Mouse (Mus musculus) small intestine, adult 2 months (tissue): ENCODE data around the gene Cirbp.

Experiments used
- CTCF ChIP-seq: fragments of 200-500 bp; IDR thresholded peaks from 2 replicates; pipeline ENCODE4 v1.5.1; 2012; ENCODE audit warnings: low read depth, mild to moderate bottlenecking, control low read depth, inconsistent platforms, low read length, moderate library complexity, mixed read lengths; ENCODE audit not compliant: insufficient replicate concordance, insufficient read length; ENCODE audit errors: extremely low read depth
- POLR2A ChIP-seq: fragments of 200-500 bp; IDR thresholded peaks from 2 replicates; pipeline ENCODE4 v1.6.1; 2012; ENCODE audit warnings: low read depth, mild to moderate bottlenecking, control low read depth, inconsistent platforms, low read length, moderate library complexity

- TF ChIP-seq POLR2A (no peak), CTCF (no peak)
Observed at GRCm38 (mm10) chr10:80200485-80200884, 34.7 kb downstream of the Cirbp start.
